Mouse (Mus musculus): ENCODE results near the gene Rcn3.

DNA sequence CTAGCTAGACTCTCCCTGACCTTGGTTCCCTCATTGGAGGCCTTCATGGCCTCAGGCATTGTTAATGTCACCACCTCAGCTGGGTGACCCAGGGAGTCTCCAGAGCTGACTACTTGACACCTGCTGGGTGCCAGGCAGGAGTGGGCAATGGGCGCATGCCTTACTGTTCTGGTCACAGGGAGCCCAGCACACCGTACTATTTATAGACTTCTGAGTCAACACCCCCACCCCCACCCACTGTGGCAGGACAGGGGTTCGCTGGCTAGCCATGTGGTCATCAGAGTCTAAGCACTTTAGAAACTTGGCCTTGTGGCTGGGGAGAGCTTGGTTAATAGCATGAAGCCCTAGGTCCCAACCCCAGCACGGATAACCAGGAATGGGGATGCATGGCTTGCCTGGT lies 16.6 kb downstream of the Rcn3 start:
- TF ChIP-seq CTCF (IDR thresholded peaks at IDR 0.05) (no peak), POLR2A (IDR thresholded peaks at IDR 0.05; ENCODE audit: insufficient read depth, low read depth, low read length) (0 out of 2 replicates have a peak, but pooled peaks have one; percentile 25), EP300 (IDR thresholded peaks at IDR 0.05; ENCODE audit: insufficient read depth, low read depth, low read length) (0 out of 2 replicates have a peak, but pooled peaks have one; percentile 48)

Measured in heart, adult 2 months (tissue).